Comparison of ENCODE assay signal across 14 mouse cellular contexts in the genomic region with DNA sequence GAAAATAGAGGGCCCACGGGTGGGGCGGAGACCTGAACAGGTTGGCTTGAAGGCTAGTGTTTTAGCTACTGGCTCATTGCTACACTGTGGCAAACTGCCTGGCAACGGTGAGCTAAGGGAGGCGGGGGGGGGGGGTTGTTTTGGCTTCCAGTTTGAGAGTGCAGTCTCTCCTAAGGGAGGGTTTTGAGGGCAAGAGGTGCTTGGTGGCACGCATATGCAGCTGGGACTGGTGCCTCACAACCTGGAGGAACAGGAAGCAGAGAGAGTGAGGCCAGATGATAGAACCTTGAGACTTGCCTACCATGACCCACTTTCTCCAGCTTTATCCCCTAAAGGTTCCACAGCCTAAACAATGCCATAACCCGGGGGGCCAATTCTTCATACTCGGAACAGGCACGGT. TPM values are rescaled to one million over a fixed set of nuclear protein-coding genes. Genes with fewer than 3 reads are reported as not detected.
DNase-seq lines count a peak whose midpoint lies in the region; ATAC-seq and TF ChIP-seq lines count a peak whose summit lies in the region.
"Had no signal": no experiment of that assay in that cellular context is flagged by ENCODE, and none has a peak within 500 bp of the region (broad histone marks: within the 10 kb centered on the region; RNA-seq: fewer than 3 reads in every experiment).

No protein-coding gene starts in this region.

- no peak overlapping the region for H3K4me3 ChIP-seq in heart, postnatal 0 days (ENCODE audit: low read depth, low read length)
- no peak overlapping the region; a peak in 1 of 4 replicates for H3K4me3 ChIP-seq in MEL (ENCODE audit: control insufficient read depth in 1 of 2, insufficient read depth in 1 of 2, low read depth in 2 of 2, low read length in 2 of 2)
- H3K4me3 ChIP-seq: erythroblast, embryonic 14.5 days; limb, embryonic 12.5 days; midbrain, embryonic 15.5 days; neural tube, embryonic 13.5 days had no signal

- no peak for TF ChIP-seq EP300 in heart, postnatal 0 days (IDR thresholded peaks at IDR 0.05; ENCODE audit: low read depth)
- TF ChIP-seq EP300 in MEL (IDR thresholded peaks at IDR 0.05; ENCODE audit: low read depth in 1 of 2, low read length in 2 of 2): no peak

- no peaks in the 10 kb centered on the region for H3K27me3 ChIP-seq in heart, postnatal 0 days (ENCODE audit: control insufficient read depth, insufficient read depth, low read length)
- H3K27me3 ChIP-seq in MEL (ENCODE audit: control insufficient read depth in 1 of 2, insufficient read depth in 2 of 2, low read length in 2 of 2): no peaks in the 10 kb centered on the region
- H3K27me3 ChIP-seq: limb, embryonic 12.5 days; midbrain, embryonic 15.5 days; neural tube, embryonic 13.5 days had no signal

- H3K4me2 ChIP-seq in heart, postnatal 0 days (ENCODE audit: low read depth, low read length): no peak overlapping the region
- H3K4me2 ChIP-seq: limb, embryonic 12.5 days; midbrain, embryonic 15.5 days; neural tube, embryonic 13.5 days had no signal

- no peak for TF ChIP-seq CTCF in heart, postnatal 0 days (IDR thresholded peaks at IDR 0.05; ENCODE audit: low read depth)
- TF ChIP-seq CTCF in MEL (IDR thresholded peaks at IDR 0.05 in 2 of 3, conservative IDR thresholded peaks at IDR 0.05 in 1 of 3; ENCODE audit: control insufficient read depth in 1 of 3, insufficient read depth in 1 of 3, low read depth in 2 of 3, low read length in 3 of 3, poor library complexity in 1 of 3, severe bottlenecking in 1 of 3): no peak

- DNase-seq in heart, postnatal 0 days (ENCODE audit: low spot score): no peak
- DNase-seq in heart, adult 8-10 months (ENCODE audit: low spot score): no peak
- DNase-seq in MEL (ENCODE audit: low read depth, low spot score): no peak
- DNase-seq in thymus, postnatal 0 days (ENCODE audit: low spot score): peak; percentile 82
- no peak for DNase-seq in gastrocnemius, postnatal 36 days
- DNase-seq in spleen, postnatal 4 days (ENCODE audit: low spot score in 2 of 2): no peak
- DNase-seq: cerebellum, adult 11 months; forebrain, postnatal 0 days; kidney, postnatal 36 days had no signal

- WGBS in heart, postnatal 0 days: 63% methylated on average over 8 of the region's 8 CpGs

- intact Hi-C loops in gastrocnemius, postnatal 36 days (cut with DNase I): no loop called here

- peaks cover 43% of the 10 kb centered on the region for H3K4me1 ChIP-seq in heart, postnatal 0 days (ENCODE audit: control insufficient read depth, insufficient read depth)
- H3K4me1 ChIP-seq in MEL (ENCODE audit: control insufficient read depth in 1 of 2, insufficient read depth in 2 of 2, low read length in 2 of 2): peaks cover 20 to 28% of the 10 kb centered on the region in 2 experiments
- H3K4me1 ChIP-seq: limb, embryonic 12.5 days; midbrain, embryonic 15.5 days; neural tube, embryonic 13.5 days had no signal

- no peaks in the 10 kb centered on the region for H3K36me3 ChIP-seq in heart, postnatal 0 days (replicated peaks; ENCODE audit: control insufficient read depth, insufficient read depth, low read length)
- H3K36me3 ChIP-seq in MEL (ENCODE audit: control insufficient read depth in 1 of 2, insufficient read depth in 2 of 2, low read length in 2 of 2): peaks cover 0 to 20% of the 10 kb centered on the region in 2 experiments; a peak in 2 of 4 replicates
- H3K36me3 ChIP-seq: limb, embryonic 12.5 days; midbrain, embryonic 15.5 days; neural tube, embryonic 13.5 days had no signal

- H3K27ac ChIP-seq in heart, postnatal 0 days (ENCODE audit: low read depth): peak overlapping the region; percentile 85
- no peak overlapping the region for H3K27ac ChIP-seq in MEL (ENCODE audit: control insufficient read depth, low read depth, low read length)
- H3K27ac ChIP-seq: limb, embryonic 12.5 days; midbrain, embryonic 15.5 days; neural tube, embryonic 13.5 days had no signal

- ATAC-seq in heart, postnatal 0 days (ENCODE audit: insufficient read depth, low read depth): no peak
- ATAC-seq in granulocyte monocyte progenitor cell, adult 5-6 weeks (replicated peaks; ENCODE audit: poor library complexity, severe bottlenecking): peak; percentile 12; the same call in 1 of the 2 replicates
- ATAC-seq: forebrain, postnatal 0 days; midbrain, embryonic 15.5 days had no signal

- H3K79me2 ChIP-seq in MEL (ENCODE audit: control insufficient read depth, insufficient read depth, low read length, poor library complexity): no peaks in the 10 kb centered on the region

- TF ChIP-seq RAD21 in MEL (IDR thresholded peaks at IDR 0.05; ENCODE audit: low read depth, low read length): no peak

- peak overlapping the region; percentile 43; the same call in 1 of the 2 replicates for H3K9ac ChIP-seq in heart, postnatal 0 days (replicated peaks; ENCODE audit: low read depth, low read length)
- H3K9ac ChIP-seq in MEL (ENCODE audit: control insufficient read depth, low read depth, low read length, poor library complexity, severe bottlenecking): peak overlapping the region; percentile 1; the same call in 1 of the 2 replicates
- H3K9ac ChIP-seq: forebrain, postnatal 0 days; limb, embryonic 12.5 days; midbrain, embryonic 15.5 days; neural tube, embryonic 13.5 days had no signal

- TF ChIP-seq POLR2A in MEL (IDR thresholded peaks at IDR 0.05; ENCODE audit: control insufficient read depth in 1 of 2, insufficient read depth in 1 of 2, low read depth in 1 of 2, low read length in 2 of 2, poor library complexity in 1 of 2): no peak

- H3K9me3 ChIP-seq in heart, postnatal 0 days (replicated peaks; ENCODE audit: control insufficient read depth, low read length): peaks cover 7% of the 10 kb centered on the region
- H3K9me3 ChIP-seq in MEL (replicated peaks; ENCODE audit: insufficient read depth, low read length): no peaks in the 10 kb centered on the region
- H3K9me3 ChIP-seq: midbrain, embryonic 15.5 days; neural tube, embryonic 13.5 days had no signal

TF ChIP-seq in MEL, 35 proteins besides CTCF, POLR2A, EP300 and RAD21:
- TF ChIP-seq MAZ (IDR thresholded peaks at IDR 0.05; ENCODE audit: low read depth, low read length) (no peak), ZC3H11A (IDR thresholded peaks at IDR 0.05; ENCODE audit: low read depth, low read length) (no peak), USF1 (IDR thresholded peaks at IDR 0.05; ENCODE audit: low read depth, low read length) (no peak), MXI1 (IDR thresholded peaks at IDR 0.05; ENCODE audit: low read depth, low read length) (no peak), TCF12 (IDR thresholded peaks at IDR 0.05; ENCODE audit: low read depth, low read length) (no peak), GATA1 (IDR thresholded peaks at IDR 0.05; ENCODE audit: low read depth, low read length) (no peak), CHD1 (IDR thresholded peaks at IDR 0.05; ENCODE audit: low read depth, low read length) (no peak), KAT2A (conservative IDR thresholded peaks at IDR 0.05; ENCODE audit: low read depth, low read length) (no peak)

RNA-seq across cellular contexts. Expression of a gene that starts 31.8 kb away (rescaled TPM):
- 39.5 and 41.7 TPM in 2 replicates for total RNA-seq in heart, postnatal 0 days (2014; rRNA removed; ENCODE audit: low replicate concordance)
- polyA plus RNA-seq in heart, postnatal 0 days (2015; fragmentation: Nextera tagmentation; extraction: Ambion mirVana): 24.9 and 27.3 TPM in 2 replicates
- total RNA-seq in heart, adult 8-10 months (2022): 10 to 100 TPM; 15.7 to 16.7 (median 15.9) TPM
- total RNA-seq in MEL (2012; rRNA removed): 18.0 and 18.3 TPM in 2 replicates
- 10 to 100 TPM in 1 of 2 experiments, not detected in 1; 27.1 TPM for polyA plus RNA-seq in MEL (2012; ENCODE audit: insufficient read depth in 1 of 2, insufficient read length in 2 of 2, low read depth in 1 of 2, low replicate concordance in 2 of 2, missing spikeins in 1 of 2)
- 73.5 and 89.1 TPM in 2 replicates for total RNA-seq in granulocyte monocyte progenitor cell, adult 5-6 weeks (2014; fragmentation: Nextera tagmentation)
- 104 and 107 TPM in 2 replicates for total RNA-seq in granulocyte monocyte progenitor cell, adult 5-6 weeks (2017)
- 19.0 and 22.4 TPM in 2 replicates for polyA plus RNA-seq in thymus, postnatal 0 days (2015; fragmentation: Nextera tagmentation; extraction: Ambion mirVana)
- total RNA-seq in gastrocnemius, postnatal 36 days (2021): 1 to 10 TPM; 6.2 to 7.3 TPM

RNA-seq across cellular contexts. Expression of a gene that starts 32.1 kb away (rescaled TPM):
- total RNA-seq in heart, postnatal 0 days (2014; rRNA removed; ENCODE audit: low replicate concordance): 85.9 and 86.8 TPM in 2 replicates
- polyA plus RNA-seq in heart, postnatal 0 days (2015; fragmentation: Nextera tagmentation; extraction: Ambion mirVana): 139 and 145 TPM in 2 replicates
- total RNA-seq in heart, adult 8-10 months (2022): 10 to 100 TPM; 48.4 to 55.5 (median 49.6) TPM
- total RNA-seq in MEL (2012; rRNA removed): 79.5 and 83.7 TPM in 2 replicates
- 10 to 100 TPM in 1 of 2 experiments, not detected in 1; 56.7 TPM for polyA plus RNA-seq in MEL (2012; ENCODE audit: insufficient read depth in 1 of 2, insufficient read length in 2 of 2, low read depth in 1 of 2, low replicate concordance in 2 of 2, missing spikeins in 1 of 2)
- total RNA-seq in granulocyte monocyte progenitor cell, adult 5-6 weeks (2014; fragmentation: Nextera tagmentation): 214 and 275 TPM in 2 replicates
- 240 and 246 TPM in 2 replicates for total RNA-seq in granulocyte monocyte progenitor cell, adult 5-6 weeks (2017)
- 115 and 122 TPM in 2 replicates for polyA plus RNA-seq in thymus, postnatal 0 days (2015; fragmentation: Nextera tagmentation; extraction: Ambion mirVana)
- 10 to 100 TPM; 34.7 to 38.0 TPM for total RNA-seq in gastrocnemius, postnatal 36 days (2021)

RNA-seq across cellular contexts. Expression of a gene that starts 50.4 kb away (rescaled TPM):
- total RNA-seq in heart, postnatal 0 days (2014; rRNA removed; ENCODE audit: low replicate concordance): 9.9 and 13.4 TPM in 2 replicates
- 17.7 and 20.5 TPM in 2 replicates for polyA plus RNA-seq in heart, postnatal 0 days (2015; fragmentation: Nextera tagmentation; extraction: Ambion mirVana)
- 10 to 100 TPM; 12.6 to 13.9 (median 13.2) TPM for total RNA-seq in heart, adult 8-10 months (2022)
- total RNA-seq in MEL (2012; rRNA removed): 5.1 and 6.2 TPM in 2 replicates
- polyA plus RNA-seq in MEL (2012; ENCODE audit: insufficient read depth in 1 of 2, insufficient read length in 2 of 2, low read depth in 1 of 2, low replicate concordance in 2 of 2, missing spikeins in 1 of 2): 1 to 10 TPM in 1 of 2 experiments, not detected in 1; 9.2 TPM
- 1.9 and 5.9 TPM in 2 replicates for total RNA-seq in granulocyte monocyte progenitor cell, adult 5-6 weeks (2014; fragmentation: Nextera tagmentation)
- total RNA-seq in granulocyte monocyte progenitor cell, adult 5-6 weeks (2017): 1.2 and 6.1 TPM in 2 replicates
- 11.8 and 14.1 TPM in 2 replicates for polyA plus RNA-seq in thymus, postnatal 0 days (2015; fragmentation: Nextera tagmentation; extraction: Ambion mirVana)
- total RNA-seq in gastrocnemius, postnatal 36 days (2021): 1 to 10 TPM; 7.7 to 8.5 TPM
